Mouse (Mus musculus) midbrain, embryonic 15.5 days (tissue): ENCODE data around the gene Gpatch8. TPM values are rescaled to one million over a fixed set of nuclear protein-coding genes. Genes with fewer than 3 reads are reported as not detected.

Experiments used
- polyA plus RNA-seq: library from polyadenylated mRNA; unstranded; fragments of >200 nt; fragmentation: Nextera tagmentation; extraction: Ambion mirVana; gene quantifications from 2 replicates; pipeline ENCODE4 v1.2.1, GENCODE M21; 2015

Gene Gpatch8
- polyA plus RNA-seq, 1 experiment from 2014 or later = 76.4 TPM

Other genes starting within 250 kb of the Gpatch8 start
- 82.8 and 83.9 TPM in 2 replicates for gene Ubtf, start 236.7 kb downstream of the Gpatch8 start, polyA plus RNA-seq
- gene Slc4a1, start 190.2 kb downstream of the Gpatch8 start, polyA plus RNA-seq = 2.9 and 3.8 TPM in 2 replicates
- gene Rundc3a, start 163.0 kb downstream of the Gpatch8 start, polyA plus RNA-seq = 160 and 165 TPM in 2 replicates
- 146 and 168 TPM in 2 replicates for gene Slc25a39, start 148.4 kb downstream of the Gpatch8 start, polyA plus RNA-seq
- gene Grn, start 126.1 kb downstream of the Gpatch8 start, polyA plus RNA-seq = 75.2 and 82.0 TPM in 2 replicates
- gene Fam171a2, start 108.7 kb downstream of the Gpatch8 start, polyA plus RNA-seq = 28.7 and 36.4 TPM in 2 replicates
- gene Itga2b, start 86.3 kb downstream of the Gpatch8 start, polyA plus RNA-seq = 9.0 TPM in 2 replicates
- 1.9 and 3.4 TPM in 2 replicates for gene Gm11627, start 23.1 kb upstream of the Gpatch8 start, polyA plus RNA-seq
- 7.4 and 9.5 TPM in 2 replicates for gene Fzd2, start 48.0 kb upstream of the Gpatch8 start, polyA plus RNA-seq
- gene Meioc, start 107.3 kb upstream of the Gpatch8 start, polyA plus RNA-seq = 0.13 TPM in 1 of 2 replicates, not detected in the other
- gene Ccdc43, start 141.4 kb upstream of the Gpatch8 start, polyA plus RNA-seq = 36.6 and 37.4 TPM in 2 replicates
- 34.4 and 40.4 TPM in 2 replicates for gene Adam11, start 205.0 kb upstream of the Gpatch8 start, polyA plus RNA-seq